Mouse (Mus musculus) fat pad, adult 2 months (tissue): ENCODE measurements around the gene Pde11a.
A peak's percentile ranks its signal among the peaks of the same experiment; 100 is the strongest.

ENCODE experiments used
- DNase-seq: peaks from one replicate; pipeline ENCODE4 v3.0.0-alpha.2; 2011; ENCODE audit warnings: low read depth, low spot score; ENCODE audit errors: extremely low read depth

The Pde11a gene

GRCm38 (mm10) chr2:76338215-76339156 is at the start of gene Pde11a:
TSS of gene Pde11a (minus strand) at chr2:76338774.
- no peak for DNase-seq

GRCm38 (mm10) chr2:76386531-76386930 is 48.0 kb upstream of the Pde11a start:
- no peak for DNase-seq

DNA sequence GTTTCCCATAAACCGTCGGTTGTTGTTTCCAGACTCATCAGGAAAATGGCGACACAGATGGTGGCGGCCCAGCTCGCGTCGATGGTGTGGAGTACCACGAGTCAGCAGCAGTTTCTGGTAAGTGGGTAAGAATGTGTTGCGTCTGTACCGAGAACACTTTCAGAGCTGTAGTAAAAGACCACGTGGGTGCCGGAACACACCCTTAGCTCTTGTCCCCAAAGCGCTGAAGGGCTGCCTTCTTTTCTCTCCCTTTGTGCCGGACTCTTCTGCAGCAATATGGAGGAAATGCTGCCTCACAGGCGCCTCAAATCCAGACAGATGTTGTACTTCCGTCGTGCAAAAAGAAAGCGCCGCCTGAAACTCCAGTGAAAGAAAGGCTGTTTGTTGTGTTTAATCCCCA is 40.1 kb upstream of the Pde11a start:
- no peak for DNase-seq

GRCm38 (mm10) chr2:76374544-76375206 is 36.1 kb upstream of the Pde11a start:
- DNase-seq, result no peak

GRCm38 (mm10) chr2:76372244-76372643 is 33.7 kb upstream of the Pde11a start:
- DNase-seq, result no peak

DNA sequence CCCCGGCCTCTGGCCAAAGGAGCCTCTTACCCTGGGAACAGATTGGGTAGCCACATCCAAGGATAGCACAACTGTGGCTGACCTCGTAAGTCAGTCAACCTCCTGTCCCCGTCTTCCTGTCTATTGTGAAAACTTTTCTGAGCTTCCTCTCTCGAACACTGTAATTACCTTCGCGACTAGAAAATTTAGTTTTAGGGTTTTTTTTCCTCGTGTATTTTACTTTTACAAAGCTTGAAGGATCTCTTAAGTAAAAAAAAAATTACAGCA is 32.0 kb upstream of the Pde11a start:
- DNase-seq, result no peak

GRCm38 (mm10) chr2:76369821-76370655 is 31.5 kb upstream of the Pde11a start, which contains the start of gene Rbm45:
TSS of gene Rbm45 (plus strand) at chr2:76369984.
- peak; percentile 47 for DNase-seq

GRCm38 (mm10) chr2:76368861-76369660 is 30.5 kb upstream of the Pde11a start:
- DNase-seq, result no peak

GRCm38 (mm10) chr2:76367188-76367922 is 28.8 kb upstream of the Pde11a start:
- DNase-seq, result peak; percentile 11

DNA sequence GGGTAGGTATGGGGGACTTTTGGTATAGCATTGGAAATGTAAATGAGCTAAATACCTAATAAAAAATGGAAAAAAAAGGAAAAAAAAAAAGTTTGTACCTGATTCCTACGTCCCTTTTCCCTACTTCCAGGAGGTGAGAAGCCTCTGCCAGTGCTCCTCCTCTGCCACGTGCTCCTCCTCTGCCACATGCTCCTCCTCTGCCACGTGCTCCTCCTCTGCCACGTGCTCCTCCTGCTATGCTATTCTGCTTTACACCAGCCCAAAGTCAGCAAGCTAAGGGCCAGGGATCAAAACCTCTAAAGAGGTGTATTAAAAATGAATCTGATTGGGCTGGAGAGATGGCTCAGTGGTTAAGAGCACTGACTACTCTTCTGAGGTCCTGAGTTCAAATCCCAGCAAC is 27.2 kb upstream of the Pde11a start:
- DNase-seq, result no peak

- DNase-seq, result no peak
Measured at GRCm38 (mm10) chr2:76362111-76362510, 23.5 kb upstream of the Pde11a start.

- DNase-seq, result no peak
Measured at GRCm38 (mm10) chr2:76360226-76360625, 21.7 kb upstream of the Pde11a start, which contains the start of gene Cyct. TSS of gene Cyct (minus strand) at chr2:76360450.

DNA sequence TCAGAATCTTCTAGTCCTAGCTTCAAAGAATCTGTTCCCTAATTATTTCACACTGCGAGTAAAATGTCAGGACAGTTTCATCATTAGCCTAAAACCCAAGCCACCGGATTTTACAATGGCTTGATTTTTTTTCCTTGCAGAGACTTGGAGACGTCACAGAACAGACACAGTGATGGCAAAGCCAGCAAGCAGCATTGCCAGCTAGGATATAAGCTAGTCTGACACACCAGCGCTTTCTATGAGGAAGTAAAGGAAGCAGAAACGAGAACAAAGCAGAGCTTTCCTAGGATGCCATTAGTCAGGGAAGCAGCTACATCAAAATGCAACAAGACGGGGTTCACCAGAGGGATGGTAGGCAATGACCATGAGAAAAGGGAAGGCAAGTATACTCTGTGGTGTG is 9.3 kb upstream of the Pde11a start:
- DNase-seq, result no peak

- no peak for DNase-seq
Measured at GRCm38 (mm10) chr2:76342146-76342545, 3.6 kb upstream of the Pde11a start.

GRCm38 (mm10) chr2:76334596-76334995 is 4.0 kb downstream of the Pde11a start:
- DNase-seq, result no peak

DNA sequence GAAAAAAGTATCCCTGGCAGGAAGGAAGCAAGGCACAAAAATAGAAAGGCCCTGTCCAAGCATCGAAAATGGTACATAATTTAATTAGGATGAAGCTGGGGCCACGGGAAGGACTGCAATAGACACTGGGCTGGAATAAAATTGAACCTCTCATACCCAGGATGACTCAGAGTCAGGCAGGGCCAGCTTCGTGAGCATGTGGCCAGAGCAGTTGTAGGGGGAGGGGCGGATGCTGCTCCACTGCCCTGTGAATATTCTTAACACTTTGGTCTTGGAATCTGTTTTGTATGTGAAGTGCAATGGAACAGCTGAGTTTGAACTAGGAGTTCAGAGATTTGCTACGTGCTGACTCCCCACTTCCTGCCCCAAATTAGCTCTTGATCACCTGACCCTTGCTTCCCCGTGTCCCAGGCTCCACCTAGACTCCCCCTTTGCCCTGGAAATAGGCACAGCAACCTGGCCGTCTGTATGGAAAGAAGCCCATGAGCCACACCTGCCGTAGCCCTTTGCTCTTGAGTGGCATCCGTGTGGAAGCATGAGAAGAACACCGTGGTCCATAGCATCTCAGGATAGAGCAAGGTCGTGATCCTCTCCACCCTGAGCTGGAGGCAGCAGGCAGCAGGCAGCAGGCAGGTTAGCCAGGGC is 6.3 kb downstream of the Pde11a start:
- no peak for DNase-seq

- no peak for DNase-seq
Measured at GRCm38 (mm10) chr2:76330081-76330480, 8.5 kb downstream of the Pde11a start.

GRCm38 (mm10) chr2:76326161-76326560 is 12.4 kb downstream of the Pde11a start:
- no peak for DNase-seq

GRCm38 (mm10) chr2:76324463-76324862 is 14.1 kb downstream of the Pde11a start:
- DNase-seq, result no peak
